Mouse (Mus musculus) bone marrow macrophage, adult 2 months (primary cell): ENCODE measurements around the gene Cavin4. TPM values are rescaled to one million over a fixed set of nuclear protein-coding genes. Genes with fewer than 3 reads are reported as not detected.
"Not testable (repeated sequence)": the region's sequence is repeated elsewhere in the genome, so short reads cannot be mapped to it uniquely, and the experiment has no call there.

ENCODE experiments used
- H3K27ac ChIP-seq: 2 replicates; pipeline ENCODE4 v1.5.1; 2012; ENCODE audit warnings: low read depth, low read length; ENCODE audit not compliant: insufficient read depth
- H3K4me1 ChIP-seq: 2 replicates; pipeline ENCODE4 v1.6.1; 2012; ENCODE audit warnings: low read length; ENCODE audit not compliant: control insufficient read depth, insufficient read depth
- H3K4me3 ChIP-seq: 2 replicates; pipeline ENCODE4 v1.5.1; 2012; ENCODE audit warnings: mild to moderate bottlenecking, low read length, moderate library complexity; ENCODE audit not compliant: insufficient read depth
- CTCF ChIP-seq: IDR thresholded peaks from 2 replicates; pipeline ENCODE4 v1.5.1; 2012; ENCODE audit warnings: low read depth, mild to moderate bottlenecking, low read length, moderate library complexity
- POLR2A ChIP-seq: IDR thresholded peaks from 2 replicates; pipeline ENCODE4 v1.6.1; 2012; ENCODE audit warnings: mild to moderate bottlenecking, low read depth, low read length, borderline replicate concordance
- polyA plus RNA-seq: library from polyadenylated mRNA; stranded (reverse); fragments of >200 nt; gene quantifications from 2 replicates; pipeline ENCODE4 v1.2.4, GENCODE M21; 2012; ENCODE audit not compliant: missing spikeins, insufficient read depth, insufficient read length

The Cavin4 gene
- polyA plus RNA-seq, 1 experiment = not detected

DNA sequence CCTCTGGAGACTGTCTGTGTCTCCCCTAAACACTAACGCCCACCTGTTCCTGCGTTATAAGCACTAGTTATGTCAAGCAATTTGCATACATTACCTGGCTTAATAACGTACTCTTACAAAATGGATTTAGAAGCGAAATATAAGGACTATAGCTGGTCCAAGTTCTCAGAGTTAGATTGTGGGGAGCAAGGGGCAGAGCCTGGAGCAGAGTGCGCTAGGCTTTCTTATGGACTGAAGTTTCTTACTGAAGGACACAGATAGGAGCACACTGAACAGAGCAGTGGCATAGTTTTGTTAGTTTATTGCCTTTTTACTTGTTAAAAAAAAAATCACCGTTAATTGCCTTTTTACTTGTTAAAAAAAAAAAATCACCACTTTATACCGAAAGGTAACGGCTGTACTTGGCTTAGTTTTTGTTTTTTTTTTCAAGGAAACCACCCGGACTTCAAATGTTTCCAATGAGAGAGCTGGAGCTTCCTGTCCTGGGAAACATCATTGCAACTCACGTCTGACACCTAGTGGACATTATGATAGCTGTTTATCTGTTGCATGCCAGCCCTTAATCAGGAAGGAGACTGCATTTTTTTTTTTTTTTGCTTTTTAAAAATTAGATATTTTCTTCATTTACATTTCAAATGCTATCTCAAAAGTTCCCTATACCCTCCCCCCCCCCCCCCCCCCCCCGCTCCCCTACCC is 17.5 kb downstream of the Cavin4 start:
- no peak overlapping the region for H3K4me3 ChIP-seq

DNA sequence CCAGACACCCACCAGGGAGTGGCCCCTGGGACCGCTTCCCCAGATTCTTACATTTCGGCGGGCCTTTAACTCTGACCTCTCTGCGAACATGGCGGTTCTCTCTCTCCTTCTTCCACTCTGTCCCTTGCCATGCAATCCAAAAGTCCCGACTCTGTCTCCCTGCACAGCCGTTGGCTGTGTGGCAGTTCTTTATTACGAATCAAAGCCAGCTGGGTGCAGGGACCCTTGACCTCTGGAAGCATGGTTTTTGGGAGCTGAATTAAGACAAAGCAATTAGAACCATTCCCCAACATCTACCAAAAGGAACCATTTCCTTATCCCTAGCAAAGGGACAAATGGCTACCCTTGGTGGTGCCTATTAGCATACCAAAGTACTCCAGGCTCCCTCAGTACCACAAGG is 19.8 kb downstream of the Cavin4 start:
- no peaks in the 10 kb centered on the region for H3K4me1 ChIP-seq
- H3K27ac ChIP-seq = no peak overlapping the region
- no peak overlapping the region for H3K4me3 ChIP-seq
- TF ChIP-seq POLR2A (no peak), CTCF (no peak)

More for the DNA sequence above, 17.5 kb downstream of the Cavin4 start:
- H3K4me1 ChIP-seq = no peaks in the 10 kb centered on the region
- no peak overlapping the region for H3K27ac ChIP-seq
- TF ChIP-seq POLR2A (no peak), CTCF (no peak)

DNA sequence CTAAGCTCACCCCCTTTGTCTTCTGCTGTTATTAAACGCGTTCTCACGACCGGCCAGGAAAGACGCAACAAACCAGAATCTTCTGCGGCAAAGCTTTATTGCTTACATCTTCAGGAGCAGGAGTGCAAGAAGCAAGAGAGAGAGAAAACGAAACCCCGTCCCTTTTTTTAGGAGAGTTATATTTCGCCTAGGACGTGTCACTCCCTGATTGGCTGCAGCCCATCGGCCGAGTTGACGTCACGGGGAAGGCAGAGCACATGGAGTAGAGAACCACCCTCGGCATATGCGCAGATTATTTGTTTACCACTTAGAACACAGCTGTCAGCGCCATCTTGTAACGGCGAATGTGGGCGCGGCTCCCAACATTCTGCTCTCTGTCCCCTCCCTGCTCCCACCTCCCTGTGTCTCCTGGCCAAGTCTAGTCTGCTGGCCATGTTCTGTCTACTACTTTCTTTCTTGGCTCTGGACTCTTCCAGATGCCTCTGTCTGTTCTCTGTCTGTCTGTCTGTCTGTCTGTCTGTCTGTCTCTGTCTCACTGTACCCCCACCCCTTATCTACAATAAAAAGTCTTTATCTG is 20.4 kb downstream of the Cavin4 start:
- H3K4me3 ChIP-seq, H3K4me1 ChIP-seq, H3K27ac ChIP-seq: not testable (repeated sequence)

DNA sequence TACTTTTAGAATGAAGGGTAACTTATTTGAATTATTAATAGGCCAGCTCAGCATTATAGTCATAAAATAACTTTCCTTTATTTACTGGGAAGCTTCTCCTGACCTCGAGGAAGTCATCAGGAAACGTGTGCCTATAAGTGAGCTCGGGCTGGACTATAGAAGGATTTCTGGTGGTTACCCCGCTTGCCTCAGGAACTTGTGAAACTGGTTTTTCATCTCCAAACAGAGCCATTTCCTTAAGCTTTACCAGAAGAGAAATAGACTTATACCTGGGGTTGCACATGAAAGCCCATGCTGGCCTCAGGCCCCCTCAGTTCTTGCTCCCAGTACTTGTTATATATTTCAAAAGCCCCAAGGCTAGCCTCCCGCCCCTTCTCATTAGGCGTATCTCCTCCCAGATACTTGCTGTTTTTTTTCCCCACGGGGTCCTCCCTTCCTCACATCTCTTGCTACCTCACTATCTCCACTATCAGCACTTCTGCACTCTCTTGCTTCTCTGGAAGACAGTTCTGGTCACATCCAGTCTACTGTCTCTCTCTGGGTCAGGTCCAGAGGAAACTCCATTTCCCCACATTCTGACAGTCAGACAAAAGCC is 21.4 kb downstream of the Cavin4 start:
- H3K27ac ChIP-seq = no peak overlapping the region
- H3K4me1 ChIP-seq = no peaks in the 10 kb centered on the region
- no peak overlapping the region for H3K4me3 ChIP-seq
- TF ChIP-seq CTCF = no peak
- no peak for TF ChIP-seq POLR2A

DNA sequence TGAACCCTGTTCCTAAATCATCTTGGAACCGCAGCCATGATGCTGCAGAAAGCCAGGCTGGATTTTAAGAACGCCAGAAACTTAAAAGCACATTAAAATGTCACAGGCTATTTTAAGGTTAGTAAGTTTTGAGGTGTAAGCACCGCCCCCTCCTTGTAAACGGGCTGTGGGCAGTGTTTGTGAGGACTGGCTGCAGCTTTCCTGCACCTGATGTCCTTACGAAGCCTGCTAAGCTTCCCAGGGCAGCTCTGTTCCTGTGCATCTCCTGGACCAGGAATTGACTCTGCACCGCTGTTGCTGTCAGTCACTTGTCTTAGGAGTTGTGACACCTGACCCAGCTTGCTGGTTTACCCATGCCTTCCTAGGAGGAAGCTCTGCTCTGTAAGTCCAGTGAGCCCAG is 24.8 kb downstream of the Cavin4 start:
- Histone ChIP-seq H3K4me1 (no peaks in the 10 kb centered on the region), H3K4me3 (no peak overlapping the region), H3K27ac (no peak overlapping the region)
- TF ChIP-seq CTCF = no peak
- TF ChIP-seq POLR2A = no peak

DNA sequence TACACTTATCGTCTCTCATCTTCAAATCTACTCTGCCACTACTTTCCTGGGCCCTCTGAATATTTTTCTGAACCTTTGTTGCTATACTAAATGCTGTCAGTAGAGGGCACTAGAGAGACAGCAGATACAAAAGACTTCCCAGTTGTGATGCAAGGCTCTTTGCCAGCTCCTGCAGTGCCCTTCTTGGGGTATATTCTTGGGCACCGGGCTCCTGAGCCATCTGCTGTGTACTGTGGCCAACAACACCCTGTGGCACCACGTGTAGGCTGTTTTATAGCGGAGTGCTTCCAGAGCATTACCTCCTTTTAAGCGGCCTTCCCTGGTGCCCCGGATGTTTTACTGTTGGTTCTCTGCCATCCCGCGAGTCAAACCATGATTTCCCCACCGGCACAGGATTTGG is 27.3 kb downstream of the Cavin4 start:
- H3K27ac ChIP-seq = no peak overlapping the region
- TF ChIP-seq POLR2A = no peak
- peak; percentile 33; the same call in 1 of the 2 replicates for TF ChIP-seq CTCF
- H3K4me3 ChIP-seq = no peak overlapping the region
- no peaks in the 10 kb centered on the region for H3K4me1 ChIP-seq

DNA sequence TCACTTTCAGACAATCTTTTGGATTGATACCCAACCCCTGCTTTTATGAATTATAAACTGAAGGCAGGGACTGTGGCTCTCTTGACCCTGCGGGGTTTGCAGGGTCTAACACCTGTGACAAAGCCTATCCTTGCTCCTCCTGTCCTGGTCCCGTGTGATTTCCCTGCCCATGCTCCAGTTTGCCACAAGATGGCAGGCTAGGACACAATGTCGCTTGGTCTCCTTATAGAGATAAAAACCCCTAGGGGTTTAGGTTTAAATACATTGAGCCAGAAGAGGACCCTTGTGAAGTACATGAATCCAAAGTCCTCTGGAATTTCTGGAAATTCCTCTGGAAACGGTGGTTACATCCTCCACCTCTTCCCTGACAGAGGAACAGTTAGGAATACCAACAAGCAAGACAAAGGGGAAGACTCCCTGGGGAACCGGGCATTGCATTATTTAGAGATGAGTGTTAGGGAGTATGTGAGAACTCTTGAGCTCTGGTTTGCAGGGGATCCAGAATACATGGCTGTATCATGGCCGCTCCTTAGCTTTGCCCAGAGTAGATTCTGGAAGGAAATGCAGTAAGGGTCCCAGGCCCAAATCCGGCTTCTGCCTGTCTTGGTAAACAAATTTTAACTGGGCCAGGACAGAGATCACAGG is 28.6 kb downstream of the Cavin4 start:
- TF ChIP-seq POLR2A (no peak), CTCF (no peak)
- no peak overlapping the region for H3K27ac ChIP-seq
- H3K4me1 ChIP-seq = no peaks in the 10 kb centered on the region
- no peak overlapping the region for H3K4me3 ChIP-seq

DNA sequence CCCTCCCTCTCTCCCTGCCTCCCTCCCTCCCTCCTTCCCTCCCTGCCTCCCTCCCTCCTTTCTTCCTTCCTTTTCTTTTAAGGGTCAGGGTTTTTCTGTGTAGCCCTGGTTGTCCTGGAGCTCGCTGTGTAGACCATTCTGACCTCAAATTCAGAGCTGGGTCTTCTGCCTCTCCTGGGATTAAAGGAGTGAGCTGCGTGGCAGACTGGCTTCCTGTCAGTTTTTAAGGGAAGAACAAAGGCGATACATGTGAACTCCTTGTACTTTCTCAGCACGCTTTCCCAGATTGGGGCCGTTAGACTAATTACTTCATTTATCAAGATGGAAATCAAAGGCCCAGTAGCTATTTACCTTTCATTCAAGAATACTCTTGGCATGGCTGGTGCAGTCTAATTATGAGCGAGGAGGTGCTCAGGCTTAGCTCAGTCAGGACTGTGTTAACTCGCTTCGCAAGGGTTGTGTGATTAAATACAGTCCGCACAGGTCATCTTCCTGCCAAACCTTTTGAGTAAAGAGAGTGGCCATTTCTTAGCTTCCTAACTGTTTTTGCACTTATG is 29.5 kb downstream of the Cavin4 start:
- no peak overlapping the region for H3K27ac ChIP-seq
- no peaks in the 10 kb centered on the region for H3K4me1 ChIP-seq
- no peak for TF ChIP-seq CTCF
- TF ChIP-seq POLR2A = no peak
- no peak overlapping the region for H3K4me3 ChIP-seq

DNA sequence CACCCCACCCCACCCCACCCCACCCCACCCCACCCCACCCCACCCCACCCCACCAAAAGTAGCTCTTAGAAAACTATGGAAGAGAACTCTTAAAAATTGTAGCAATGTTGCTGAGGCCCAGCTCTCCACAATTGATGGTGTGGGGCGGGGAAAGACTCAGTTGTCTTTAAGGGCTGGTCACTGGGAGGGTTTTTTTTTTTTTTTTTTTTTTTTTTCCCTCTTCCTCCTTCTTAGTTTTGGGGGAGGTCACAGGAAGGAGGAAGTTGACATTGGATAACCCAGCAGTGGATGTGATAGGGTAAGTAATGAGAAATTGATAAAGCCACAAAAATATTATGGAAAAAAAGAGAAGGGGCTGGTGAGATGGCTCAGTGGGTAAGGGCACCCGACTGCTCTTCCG is 33.4 kb downstream of the Cavin4 start:
- TF ChIP-seq CTCF = no peak
- TF ChIP-seq POLR2A = no peak
- Histone ChIP-seq H3K4me3 (no peak overlapping the region), H3K4me1 (no peaks in the 10 kb centered on the region), H3K27ac (no peak overlapping the region)

DNA sequence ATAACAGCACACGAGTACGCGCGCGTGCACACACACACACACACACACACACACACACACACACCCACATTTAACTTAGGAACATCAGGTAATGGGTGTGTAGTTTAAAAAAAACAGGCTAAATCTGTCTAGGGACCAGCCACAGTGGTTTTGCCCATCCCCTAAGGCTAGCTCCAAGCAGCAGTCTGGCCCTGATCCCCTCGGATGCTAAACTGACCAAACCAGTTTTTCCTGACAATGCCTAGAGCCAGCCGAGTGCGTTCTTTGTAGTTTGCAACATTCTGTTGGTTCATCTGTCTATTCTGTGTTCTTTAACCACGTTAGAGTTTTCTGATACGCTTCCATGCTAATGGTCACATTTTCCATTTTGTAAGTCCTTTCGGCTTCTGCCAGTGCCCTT is 34.0 kb downstream of the Cavin4 start:
- Histone ChIP-seq H3K27ac (no peak overlapping the region), H3K4me1 (no peaks in the 10 kb centered on the region), H3K4me3 (no peak overlapping the region)
- no peak for TF ChIP-seq POLR2A
